Comparison of ENCODE assay signal across 31 mouse cellular contexts in the genomic region with DNA sequence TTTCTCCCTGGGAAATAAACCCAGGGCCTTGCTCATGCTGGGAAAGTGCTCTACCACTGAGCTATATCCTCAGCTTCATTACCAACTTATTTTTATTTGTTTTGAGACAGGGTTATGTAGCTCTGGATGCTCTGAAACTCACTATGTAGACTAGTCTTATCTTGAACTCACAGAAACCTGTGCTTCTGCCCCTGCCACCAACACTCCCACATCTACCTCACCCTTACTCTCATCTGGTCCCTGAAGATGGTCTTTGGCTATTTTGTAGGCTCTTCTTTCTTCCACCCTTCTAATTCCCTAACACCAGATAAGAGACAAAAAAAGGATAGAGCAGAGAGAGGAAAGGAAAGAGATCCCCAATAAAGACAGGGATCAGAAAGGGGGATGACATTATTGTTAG. TPM values are rescaled to one million over a fixed set of nuclear protein-coding genes. Genes with fewer than 3 reads are reported as not detected.
DNase-seq lines count a peak whose midpoint lies in the region; ATAC-seq and TF ChIP-seq lines count a peak whose summit lies in the region.
"Had no signal": no experiment of that assay in that cellular context is flagged by ENCODE, and none has a peak within 500 bp of the region (broad histone marks: within the 10 kb centered on the region; RNA-seq: fewer than 3 reads in every experiment).

No protein-coding gene starts in this region.

- DNase-seq in liver, embryonic 14.5 days (ENCODE audit: low read depth in 3 of 3, low spot score in 3 of 3), result no peak
- no peak for DNase-seq in liver, postnatal 0 days
- no peak for DNase-seq in stomach, postnatal 0 days (ENCODE audit: low spot score)
- DNase-seq in lung, postnatal 0 days (ENCODE audit: low spot score), result no peak
- DNase-seq in kidney, adult 8-10 months, result no peak
- DNase-seq: adrenal gland, adult 8-10 months; adrenal gland, postnatal 25 days; cerebellum, adult 11-12 months; cerebellum, adult 8-10 months; cerebellum, postnatal 10 days; cerebellum, postnatal 36 days; embryo, embryonic 11 days; gastrocnemius, postnatal 10 days; gastrocnemius, postnatal 36 days; heart, adult 2 months had no signal

- H3K27me3 ChIP-seq in liver, embryonic 12.5 days (replicated peaks), result no peaks in the 10 kb centered on the region
- H3K27me3 ChIP-seq in liver, embryonic 14.5 days (ENCODE audit: control insufficient read depth, insufficient read depth, low read length), result no peaks in the 10 kb centered on the region
- no peaks in the 10 kb centered on the region for H3K27me3 ChIP-seq in liver, postnatal 0 days (ENCODE audit: insufficient read depth, low read length)
- no peaks in the 10 kb centered on the region for H3K27me3 ChIP-seq in stomach, postnatal 0 days (ENCODE audit: control insufficient read depth, insufficient read depth, low read length)
- H3K27me3 ChIP-seq in lung, postnatal 0 days (replicated peaks; ENCODE audit: insufficient read depth, low read length), result no peaks in the 10 kb centered on the region
- H3K27me3 ChIP-seq: embryonic facial prominence, embryonic 13.5 days; forebrain, embryonic 12.5 days; heart, embryonic 13.5 days; hindbrain, embryonic 12.5 days; hindbrain, embryonic 15.5 days had no signal

- H3K4me3 ChIP-seq in liver, embryonic 12.5 days, result no peak overlapping the region
- no peak overlapping the region for H3K4me3 ChIP-seq in liver, embryonic 14.5 days (ENCODE audit: insufficient read depth in 1 of 2, low read depth in 2 of 2, low read length in 2 of 2)
- no peak overlapping the region for H3K4me3 ChIP-seq in liver, postnatal 0 days (ENCODE audit: low read depth, low read length)
- no peak overlapping the region for H3K4me3 ChIP-seq in stomach, postnatal 0 days (ENCODE audit: low read depth, low read length)
- no peak overlapping the region for H3K4me3 ChIP-seq in lung, postnatal 0 days (ENCODE audit: low read depth, low read length)
- H3K4me3 ChIP-seq: embryonic facial prominence, embryonic 10.5 days; embryonic facial prominence, embryonic 13.5 days; erythroblast, embryonic 14.5 days; forebrain, embryonic 12.5 days; heart, adult 2 months; heart, embryonic 10.5 days; heart, embryonic 13.5 days; hindbrain, embryonic 12.5 days; hindbrain, embryonic 15.5 days had no signal

- no peak overlapping the region for H3K4me2 ChIP-seq in liver, embryonic 12.5 days
- H3K4me2 ChIP-seq in liver, embryonic 14.5 days (ENCODE audit: low read depth), result no peak overlapping the region
- H3K4me2 ChIP-seq in liver, postnatal 0 days (ENCODE audit: low read depth, low read length), result no peak overlapping the region
- no peak overlapping the region for H3K4me2 ChIP-seq in stomach, postnatal 0 days (replicated peaks; ENCODE audit: low read depth)
- H3K4me2 ChIP-seq in lung, postnatal 0 days (replicated peaks; ENCODE audit: low read depth, low read length), result no peak overlapping the region
- H3K4me2 ChIP-seq: embryonic facial prominence, embryonic 13.5 days; forebrain, embryonic 12.5 days; heart, embryonic 13.5 days; hindbrain, embryonic 12.5 days; hindbrain, embryonic 15.5 days had no signal

- peak; percentile 26; the same call in 1 of the 2 replicates for TF ChIP-seq EP300 in liver, embryonic 14.5 days (IDR thresholded peaks at IDR 0.05; ENCODE audit: low read depth)
- no peak; the same call in 1 of the 2 replicates for TF ChIP-seq EP300 in liver, postnatal 0 days (IDR thresholded peaks at IDR 0.05; ENCODE audit: low read depth)
- TF ChIP-seq EP300 in stomach, postnatal 0 days (optimal IDR thresholded peaks at IDR 0.05), result no peak
- no peak for TF ChIP-seq EP300 in lung, postnatal 0 days (IDR thresholded peaks at IDR 0.05)

- H3K27ac ChIP-seq in liver, embryonic 12.5 days, result no peak overlapping the region
- H3K27ac ChIP-seq in liver, embryonic 14.5 days, result no peak overlapping the region
- no peak overlapping the region for H3K27ac ChIP-seq in liver, postnatal 0 days (ENCODE audit: low read depth)
- H3K27ac ChIP-seq in stomach, postnatal 0 days (replicated peaks), result no peak overlapping the region
- H3K27ac ChIP-seq in lung, postnatal 0 days (ENCODE audit: low read length), result no peak overlapping the region
- H3K27ac ChIP-seq: embryonic facial prominence, embryonic 10.5 days; embryonic facial prominence, embryonic 13.5 days; forebrain, embryonic 12.5 days; heart, adult 2 months; heart, embryonic 10.5 days; heart, embryonic 13.5 days; hindbrain, embryonic 12.5 days; hindbrain, embryonic 15.5 days had no signal

- no peaks in the 10 kb centered on the region for H3K9me3 ChIP-seq in liver, embryonic 12.5 days (replicated peaks)
- no peaks in the 10 kb centered on the region for H3K9me3 ChIP-seq in liver, embryonic 14.5 days (ENCODE audit: control insufficient read depth, low read length)
- no peaks in the 10 kb centered on the region for H3K9me3 ChIP-seq in liver, postnatal 0 days (ENCODE audit: low read length)
- H3K9me3 ChIP-seq in stomach, postnatal 0 days (ENCODE audit: control insufficient read depth, low read length), result no peaks in the 10 kb centered on the region
- no peaks in the 10 kb centered on the region for H3K9me3 ChIP-seq in lung, postnatal 0 days (ENCODE audit: low read length)
- H3K9me3 ChIP-seq: embryonic facial prominence, embryonic 10.5 days; embryonic facial prominence, embryonic 13.5 days; forebrain, embryonic 12.5 days; heart, embryonic 10.5 days; heart, embryonic 13.5 days; hindbrain, embryonic 12.5 days; hindbrain, embryonic 15.5 days had no signal

- no peak overlapping the region for H3K9ac ChIP-seq in liver, embryonic 12.5 days
- no peak overlapping the region for H3K9ac ChIP-seq in liver, embryonic 14.5 days (replicated peaks)
- no peak overlapping the region for H3K9ac ChIP-seq in liver, postnatal 0 days (replicated peaks)
- H3K9ac ChIP-seq in stomach, postnatal 0 days (ENCODE audit: low read length), result no peak overlapping the region
- H3K9ac ChIP-seq in lung, postnatal 0 days (replicated peaks; ENCODE audit: low read depth), result no peak overlapping the region
- H3K9ac ChIP-seq: embryonic facial prominence, embryonic 13.5 days; forebrain, embryonic 12.5 days; heart, embryonic 13.5 days; hindbrain, embryonic 12.5 days; hindbrain, embryonic 15.5 days had no signal

- peaks cover 60% of the 10 kb centered on the region for H3K4me1 ChIP-seq in liver, embryonic 12.5 days
- H3K4me1 ChIP-seq in liver, embryonic 14.5 days (replicated peaks; ENCODE audit: control insufficient read depth in 2 of 2, insufficient read depth in 2 of 2, low read length in 1 of 2), result peaks cover 21 to 36% of the 10 kb centered on the region in 2 experiments
- no peaks in the 10 kb centered on the region for H3K4me1 ChIP-seq in liver, postnatal 0 days (ENCODE audit: insufficient read depth)
- no peaks in the 10 kb centered on the region for H3K4me1 ChIP-seq in stomach, postnatal 0 days (replicated peaks; ENCODE audit: control insufficient read depth, insufficient read depth)
- H3K4me1 ChIP-seq in lung, postnatal 0 days (ENCODE audit: insufficient read depth, low read depth, low read length), result no peaks in the 10 kb centered on the region
- H3K4me1 ChIP-seq: embryonic facial prominence, embryonic 10.5 days; embryonic facial prominence, embryonic 13.5 days; forebrain, embryonic 12.5 days; heart, embryonic 13.5 days; hindbrain, embryonic 12.5 days; hindbrain, embryonic 15.5 days had no signal

- TF ChIP-seq CTCF in liver, embryonic 14.5 days (IDR thresholded peaks at IDR 0.05; ENCODE audit: low read depth), result no peak
- TF ChIP-seq CTCF in liver, postnatal 0 days (IDR thresholded peaks at IDR 0.05; ENCODE audit: low read depth), result no peak
- TF ChIP-seq CTCF in stomach, postnatal 0 days (IDR thresholded peaks at IDR 0.05; ENCODE audit: low read depth), result no peak
- TF ChIP-seq CTCF in lung, postnatal 0 days (IDR thresholded peaks at IDR 0.05), result no peak

- no peaks in the 10 kb centered on the region for H3K36me3 ChIP-seq in liver, embryonic 12.5 days
- H3K36me3 ChIP-seq in liver, embryonic 14.5 days (replicated peaks; ENCODE audit: control insufficient read depth, insufficient read depth, low read depth), result no peaks in the 10 kb centered on the region
- H3K36me3 ChIP-seq in liver, postnatal 0 days (replicated peaks; ENCODE audit: insufficient read depth, low read length), result no peaks in the 10 kb centered on the region
- H3K36me3 ChIP-seq in stomach, postnatal 0 days (ENCODE audit: control insufficient read depth, insufficient read depth, low read length), result no peaks in the 10 kb centered on the region
- H3K36me3 ChIP-seq in lung, postnatal 0 days (ENCODE audit: insufficient read depth, low read length), result no peaks in the 10 kb centered on the region
- H3K36me3 ChIP-seq: embryonic facial prominence, embryonic 10.5 days; embryonic facial prominence, embryonic 13.5 days; forebrain, embryonic 12.5 days; heart, embryonic 10.5 days; heart, embryonic 13.5 days; hindbrain, embryonic 12.5 days; hindbrain, embryonic 15.5 days had no signal

- peak; percentile 64 for ATAC-seq in liver, embryonic 12.5 days
- peak; percentile 63; the same call in 1 of the 2 replicates for ATAC-seq in liver, embryonic 14.5 days (ENCODE audit: insufficient read depth)
- ATAC-seq in liver, postnatal 0 days, result peak; percentile 31; the same call in 1 of the 2 replicates
- no peak for ATAC-seq in stomach, postnatal 0 days (ENCODE audit: low FRiP score, low TSS enrichment)
- no peak for ATAC-seq in lung, postnatal 0 days
- ATAC-seq: activated CD4-positive, CD25-positive, alpha-beta regulatory T cell, adult 4 months; CD4-positive, CD25-positive, alpha-beta regulatory T cell, adult 4 months; forebrain, embryonic 16.5 days had no signal

RNA-seq across cellular contexts. Expression of a gene that starts 10.9 kb away (rescaled TPM):
- 159 and 163 TPM in 2 replicates for polyA plus RNA-seq in liver, embryonic 12.5 days (2016; fragmentation: Nextera tagmentation; extraction: Ambion mirVana)
- polyA plus RNA-seq in liver, embryonic 14.5 days (2012; rRNA removed), result 47.6 and 68.4 TPM in 2 replicates
- polyA plus RNA-seq in liver, embryonic 14.5 days (2014; fragmentation: Nextera tagmentation; extraction: Ambion mirVana), result 146 and 160 TPM in 2 replicates
- 294 and 325 TPM in 2 replicates for polyA plus RNA-seq in liver, postnatal 0 days (2015; fragmentation: Nextera tagmentation; extraction: Ambion mirVana)
- 49.7 and 51.2 TPM in 2 replicates for polyA plus RNA-seq in stomach, postnatal 0 days (2015; fragmentation: Nextera tagmentation; extraction: Ambion mirVana)
- 46.2 and 48.6 TPM in 2 replicates for polyA plus RNA-seq in lung, postnatal 0 days (2015; fragmentation: Nextera tagmentation; extraction: Ambion mirVana)

RNA-seq across cellular contexts. Expression of a gene that starts 37.6 kb away (rescaled TPM):
- polyA plus RNA-seq in liver, embryonic 12.5 days (2016; fragmentation: Nextera tagmentation; extraction: Ambion mirVana), result not detected in 2 replicates
- polyA plus RNA-seq in liver, embryonic 14.5 days (2012; rRNA removed), result not detected in 2 replicates
- polyA plus RNA-seq in liver, embryonic 14.5 days (2014; fragmentation: Nextera tagmentation; extraction: Ambion mirVana), result not detected in 2 replicates
- not detected in 2 replicates for polyA plus RNA-seq in liver, postnatal 0 days (2015; fragmentation: Nextera tagmentation; extraction: Ambion mirVana)
- polyA plus RNA-seq in stomach, postnatal 0 days (2015; fragmentation: Nextera tagmentation; extraction: Ambion mirVana), result not detected in 2 replicates
- not detected in 2 replicates for polyA plus RNA-seq in lung, postnatal 0 days (2015; fragmentation: Nextera tagmentation; extraction: Ambion mirVana)
- polyA plus RNA-seq: activated CD4-positive, CD25-positive, alpha-beta regulatory T cell, adult 4 months; brain, embryonic 14.5 days; C2C12; CD4-positive, CD25-positive, alpha-beta regulatory T cell, adult 4 months; cortical plate, adult 2 months; embryonic facial prominence, embryonic 10.5 days; embryonic facial prominence, embryonic 13.5 days; erythroblast, embryonic 14.5 days; forebrain, embryonic 12.5 days; forebrain, embryonic 16.5 days; heart, adult 2 months; heart, embryonic 10.5 days; heart, embryonic 13.5 days; heart, embryonic 16.5 days; hindbrain, embryonic 12.5 days had no signal

RNA-seq across cellular contexts. Expression of a gene that starts 37.7 kb away (rescaled TPM):
- polyA plus RNA-seq in liver, embryonic 12.5 days (2016; fragmentation: Nextera tagmentation; extraction: Ambion mirVana), result 0.05 TPM in 1 of 2 replicates, not detected in the other
- 0.01 and 0.04 TPM in 2 replicates for polyA plus RNA-seq in liver, embryonic 14.5 days (2012; rRNA removed)
- polyA plus RNA-seq in liver, embryonic 14.5 days (2014; fragmentation: Nextera tagmentation; extraction: Ambion mirVana), result 0.11 TPM in 1 of 2 replicates, not detected in the other
- polyA plus RNA-seq in liver, postnatal 0 days (2015; fragmentation: Nextera tagmentation; extraction: Ambion mirVana), result 0.14 and 0.18 TPM in 2 replicates
- not detected in 2 replicates for polyA plus RNA-seq in stomach, postnatal 0 days (2015; fragmentation: Nextera tagmentation; extraction: Ambion mirVana)
- polyA plus RNA-seq in lung, postnatal 0 days (2015; fragmentation: Nextera tagmentation; extraction: Ambion mirVana), result not detected in 2 replicates
- polyA plus RNA-seq: brain, embryonic 14.5 days; C2C12; embryonic facial prominence, embryonic 13.5 days; erythroblast, embryonic 14.5 days; forebrain, embryonic 12.5 days; forebrain, embryonic 16.5 days; heart, adult 2 months; heart, embryonic 13.5 days; hindbrain, embryonic 12.5 days; hindbrain, embryonic 15.5 days had no signal

Comparison
In these comparisons a context has a peak if more than half of its experiments do, and no peak if none do; other contexts are left out.
1. ATAC-seq: peak in liver, embryonic 12.5 days (single experiment), liver, embryonic 14.5 days (single experiment) and liver, postnatal 0 days (single experiment); none in stomach, postnatal 0 days (single experiment) and lung, postnatal 0 days (single experiment).